Mouse (Mus musculus) ovary, postnatal 10 days (tissue): ENCODE results near the gene Miga2.
"Not testable (repeated sequence)": the region's sequence is repeated elsewhere in the genome, so short reads cannot be mapped to it uniquely, and the experiment has no call there.

ENCODE experiments used
- DNase-seq: peaks from one replicate; pipeline ENCODE4 v3.0.0; 2022; ENCODE audit warnings: low spot score

The Miga2 gene

GRCm38 (mm10) chr2:30397986-30398512, 34.0 kb downstream of the Miga2 start:
- DNase-seq = no peak

GRCm38 (mm10) chr2:30399191-30400171, 35.4 kb downstream of the Miga2 start:
- no peak for DNase-seq

GRCm38 (mm10) chr2:30401581-30401980, 37.5 kb downstream of the Miga2 start:
- DNase-seq = no peak

GRCm38 (mm10) chr2:30402351-30402826, 38.4 kb downstream of the Miga2 start:
- DNase-seq = no peak

GRCm38 (mm10) chr2:30402843-30403242, 38.8 kb downstream of the Miga2 start:
- DNase-seq = no peak

- no peak for DNase-seq
Observed at GRCm38 (mm10) chr2:30403870-30404269, 39.8 kb downstream of the Miga2 start.

- DNase-seq = no peak
Observed at GRCm38 (mm10) chr2:30407221-30407620, 43.2 kb downstream of the Miga2 start.

GRCm38 (mm10) chr2:30407778-30408177, 43.7 kb downstream of the Miga2 start:
- DNase-seq = no peak

- no peak for DNase-seq
Observed at GRCm38 (mm10) chr2:30408452-30409100, 44.5 kb downstream of the Miga2 start.

GRCm38 (mm10) chr2:30409454-30410176, 45.6 kb downstream of the Miga2 start:
- DNase-seq = no peak

GRCm38 (mm10) chr2:30413038-30413973, 49.3 kb downstream of the Miga2 start:
- no peak for DNase-seq

- no peak for DNase-seq
Observed at GRCm38 (mm10) chr2:30414101-30414500, 50.1 kb downstream of the Miga2 start.

GRCm38 (mm10) chr2:30414681-30415080, 50.6 kb downstream of the Miga2 start:
- DNase-seq = no peak

- peak; percentile 76 for DNase-seq
Observed at GRCm38 (mm10) chr2:30415157-30415935, 51.3 kb downstream of the Miga2 start, which contains the start of gene Crat. TSS of gene Crat (minus strand) at chr2:30415813.

GRCm38 (mm10) chr2:30415936-30416648, 52.1 kb downstream of the Miga2 start, which contains the start of gene Ptpa:
TSS of gene Ptpa (plus strand) at chr2:30416039.
- peak; percentile 89 for DNase-seq

- DNase-seq = no peak
Observed at GRCm38 (mm10) chr2:30416649-30416965, 52.6 kb downstream of the Miga2 start.

- DNase-seq = not testable (repeated sequence)
Observed at GRCm38 (mm10) chr2:30417154-30417553, 53.1 kb downstream of the Miga2 start.

GRCm38 (mm10) chr2:30417595-30418165, 53.6 kb downstream of the Miga2 start:
- no peak for DNase-seq

GRCm38 (mm10) chr2:30418259-30418658, 54.2 kb downstream of the Miga2 start:
- DNase-seq = no peak
